Mouse (Mus musculus): ENCODE results near the gene Sh3bp5.

DNA sequence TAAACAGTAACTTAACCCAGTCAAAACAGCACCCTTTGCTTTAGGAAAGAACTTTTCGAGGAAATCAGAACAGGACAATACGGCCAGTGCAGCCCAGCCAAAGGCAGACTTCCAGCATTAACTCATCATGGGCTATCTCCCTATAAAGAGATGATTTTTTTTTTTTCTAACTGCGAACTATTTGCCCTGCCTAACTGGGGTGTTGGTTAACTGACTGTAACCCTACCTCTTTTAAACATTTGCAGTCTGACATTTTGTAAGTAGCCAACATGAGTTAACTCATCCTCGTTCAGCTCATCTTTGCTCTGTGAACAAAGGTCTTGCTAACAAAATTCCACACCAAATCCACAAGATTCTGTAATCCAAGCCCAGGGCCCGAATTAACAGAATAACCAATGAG, 1.5 kb downstream of the Sh3bp5 start:
- TF ChIP-seq RAD21 (IDR thresholded peaks at IDR 0.05; ENCODE audit: low read depth, low read length) (no peak), ZMIZ1 (IDR thresholded peaks at IDR 0.05; ENCODE audit: low read depth, low read length) (no peak), CTCF (IDR thresholded peaks at IDR 0.05 in 2 of 3, conservative IDR thresholded peaks at IDR 0.05 in 1 of 3; ENCODE audit: control insufficient read depth in 1 of 3, insufficient read depth in 1 of 3, low read depth in 2 of 3, low read length in 3 of 3, poor library complexity in 1 of 3, severe bottlenecking in 1 of 3) (no peak), POLR2A (IDR thresholded peaks at IDR 0.05; ENCODE audit: control insufficient read depth in 1 of 2, insufficient read depth in 1 of 2, low read depth in 1 of 2, low read length in 2 of 2, poor library complexity in 1 of 2) (no peak), MYC (IDR thresholded peaks at IDR 0.05; ENCODE audit: low read depth, low read length) (no peak), EP300 (IDR thresholded peaks at IDR 0.05; ENCODE audit: low read depth in 1 of 2, low read length in 2 of 2) (no peak), ZNF384 (IDR thresholded peaks at IDR 0.05; ENCODE audit: low read depth, low read length) (no peak)

Data from MEL (cell line).